Mouse (Mus musculus) MEL (cell line): ENCODE measurements around the gene Entr1. TPM values are rescaled to one million over a fixed set of nuclear protein-coding genes. Genes with fewer than 3 reads are reported as not detected.

Experiments used
- DNase-seq: peaks from one replicate; pipeline ENCODE4 v3.0.0; 2011; ENCODE audit warnings: low read depth, low spot score
- H3K27ac ChIP-seq: 2 replicates; pipeline ENCODE4 v1.5.1; 2012; ENCODE audit warnings: low read depth, mild to moderate bottlenecking, control low read depth, low read length, moderate library complexity; ENCODE audit not compliant: control insufficient read depth
- H3K27me3 ChIP-seq, 2 experiments: fragments of 150-350 bp in 1 of 2; sonication (generic) in 1 of 2; 2 replicates each; pipeline ENCODE4 v1.6.1; 2012; ENCODE audit warnings: low read length in 2 of 2, mild to moderate bottlenecking in 2 of 2, improper control_type of control experiment in 1 of 2, moderate library complexity in 1 of 2; ENCODE audit not compliant: insufficient read depth in 2 of 2, control insufficient read depth in 1 of 2
- H3K36me3 ChIP-seq, 2 experiments: 2 replicates each; pipeline ENCODE4 v1.6.1; 2012 to 2014; ENCODE audit warnings: low read length in 2 of 2, improper control_type of control experiment in 1 of 2, inconsistent platforms in 1 of 2, mild to moderate bottlenecking in 1 of 2; ENCODE audit not compliant: insufficient read depth in 2 of 2, control insufficient read depth in 1 of 2
- H3K4me1 ChIP-seq, 2 experiments: fragments of 150-350 bp in 1 of 2; sonication (generic) in 1 of 2; 2 replicates each; pipeline ENCODE4 v1.6.1; 2012; ENCODE audit warnings: low read length in 2 of 2, improper control_type of control experiment in 1 of 2, mild to moderate bottlenecking in 1 of 2; ENCODE audit not compliant: insufficient read depth in 2 of 2, control insufficient read depth in 1 of 2
- H3K4me3 ChIP-seq, 2 experiments: fragments of 150-350 bp in 1 of 2; sonication (generic) in 1 of 2; 2 replicates each; pipeline ENCODE4 v1.5.1; 2012; ENCODE audit warnings: low read depth in 2 of 2, low read length in 2 of 2, mild to moderate bottlenecking in 2 of 2, moderate library complexity in 2 of 2, control low read depth in 1 of 2, improper control_type of control experiment in 1 of 2; ENCODE audit not compliant: control insufficient read depth in 1 of 2, insufficient read depth in 1 of 2
- H3K79me2 ChIP-seq: 2 replicates; pipeline ENCODE4 v1.6.1; 2012; ENCODE audit warnings: mild to moderate bottlenecking, low read length, moderate library complexity; ENCODE audit not compliant: control insufficient read depth, poor library complexity, insufficient read depth
- H3K9ac ChIP-seq: 2 replicates; pipeline ENCODE4 v1.6.1; 2012; ENCODE audit warnings: low read depth, mild to moderate bottlenecking, control low read depth, low read length, moderate library complexity; ENCODE audit not compliant: control insufficient read depth, poor library complexity, severe bottlenecking
- H3K9me3 ChIP-seq: fragments of 150-350 bp; sonication (generic); replicated peaks from 2 replicates; pipeline ENCODE4 v1.6.1; 2012; ENCODE audit warnings: mild to moderate bottlenecking, low read length, improper control_type of control experiment, moderate library complexity; ENCODE audit not compliant: insufficient read depth
- BHLHE40 ChIP-seq: IDR thresholded peaks from 2 replicates; pipeline ENCODE4 v1.6.1; 2012; ENCODE audit warnings: low read depth, mild to moderate bottlenecking, inconsistent platforms, low read length, improper control_type of control experiment, borderline replicate concordance
- CHD1 ChIP-seq: IDR thresholded peaks from 2 replicates; pipeline ENCODE4 v1.6.1; 2012; ENCODE audit warnings: low read depth, mild to moderate bottlenecking, inconsistent platforms, low read length, improper control_type of control experiment
- CHD2 ChIP-seq: IDR thresholded peaks from 2 replicates; pipeline ENCODE4 v1.6.1; 2011; ENCODE audit warnings: low read length, improper control_type of control experiment
- CTCF ChIP-seq, 3 experiments: IDR thresholded peaks in 2 of 3; conservative IDR thresholded peaks in 1 of 3; 2 replicates each; pipeline ENCODE4 v1.5.1; 2011 to 2012; ENCODE audit warnings: low read length in 3 of 3, low read depth in 2 of 3, mild to moderate bottlenecking in 2 of 3, improper control_type of control experiment in 1 of 3, inconsistent platforms in 1 of 3, mixed read lengths in 1 of 3, moderate library complexity in 1 of 3; ENCODE audit not compliant: control insufficient read depth in 1 of 3, insufficient read depth in 1 of 3, poor library complexity in 1 of 3, severe bottlenecking in 1 of 3
- ELF1 ChIP-seq: IDR thresholded peaks from 2 replicates; pipeline ENCODE4 v1.6.1; 2014; ENCODE audit warnings: low read depth, mild to moderate bottlenecking, inconsistent platforms, low read length, improper control_type of control experiment, moderate library complexity
- EP300 ChIP-seq, 2 experiments: IDR thresholded peaks; 2 replicates each; pipeline ENCODE4 v1.6.1; 2011; ENCODE audit warnings: improper control_type of control experiment in 2 of 2, low read length in 2 of 2, low read depth in 1 of 2, mild to moderate bottlenecking in 1 of 2
- ETS1 ChIP-seq: IDR thresholded peaks from 2 replicates; pipeline ENCODE4 v1.6.1; 2012; ENCODE audit warnings: low read depth, mild to moderate bottlenecking, inconsistent platforms, low read length, improper control_type of control experiment, moderate library complexity
- HCFC1 ChIP-seq: IDR thresholded peaks from 2 replicates; pipeline ENCODE4 v1.6.1; 2012; ENCODE audit warnings: low read depth, mild to moderate bottlenecking, inconsistent platforms, low read length, improper control_type of control experiment, moderate library complexity
- JUND ChIP-seq: IDR thresholded peaks from 2 replicates; pipeline ENCODE4 v1.6.1; 2011; ENCODE audit warnings: low read depth, mild to moderate bottlenecking, improper control_type of control experiment, low read length
- KAT2A ChIP-seq: conservative IDR thresholded peaks from 2 replicates; pipeline ENCODE4 v1.6.1; 2012; ENCODE audit warnings: low read depth, low read length, improper control_type of control experiment, inconsistent platforms
- MAZ ChIP-seq: IDR thresholded peaks from 2 replicates; pipeline ENCODE4 v1.6.1; 2012; ENCODE audit warnings: low read depth, mild to moderate bottlenecking, inconsistent platforms, low read length, improper control_type of control experiment
- MEF2A ChIP-seq: IDR thresholded peaks from 2 replicates; pipeline ENCODE4 v1.6.1; 2014; ENCODE audit warnings: low read depth, mild to moderate bottlenecking, inconsistent platforms, low read length, improper control_type of control experiment; ENCODE audit not compliant: poor library complexity, insufficient replicate concordance, severe bottlenecking; ENCODE audit errors: extremely low read depth
- MYB ChIP-seq: IDR thresholded peaks from 2 replicates; pipeline ENCODE4 v1.6.1; 2011; ENCODE audit warnings: mild to moderate bottlenecking, low read depth, low read length, improper control_type of control experiment
- MYC ChIP-seq: IDR thresholded peaks from 2 replicates; pipeline ENCODE4 v1.6.1; 2011; ENCODE audit warnings: low read depth, mild to moderate bottlenecking, low read length, improper control_type of control experiment, moderate library complexity
- NELFE ChIP-seq: IDR thresholded peaks from 2 replicates; pipeline ENCODE4 v1.6.1; 2011; ENCODE audit warnings: low read depth, low read length, improper control_type of control experiment
- NRF1 ChIP-seq: IDR thresholded peaks from 2 replicates; pipeline ENCODE4 v1.6.1; 2014; ENCODE audit warnings: low read depth, mild to moderate bottlenecking, inconsistent platforms, low read length, improper control_type of control experiment, moderate library complexity; ENCODE audit not compliant: poor library complexity, insufficient read depth, severe bottlenecking
- POLR2A ChIP-seq, 2 experiments: IDR thresholded peaks; 2 replicates each; pipeline ENCODE4 v1.6.1; 2011 to 2012; ENCODE audit warnings: low read length in 2 of 2, mild to moderate bottlenecking in 2 of 2, control low read depth in 1 of 2, improper control_type of control experiment in 1 of 2, low read depth in 1 of 2, moderate library complexity in 1 of 2; ENCODE audit not compliant: control insufficient read depth in 1 of 2, insufficient read depth in 1 of 2, poor library complexity in 1 of 2
- POLR2AphosphoS2 ChIP-seq: IDR thresholded peaks from 2 replicates; pipeline ENCODE4 v1.6.1; 2011; ENCODE audit warnings: low read length, improper control_type of control experiment
- SIN3A ChIP-seq: IDR thresholded peaks from 2 replicates; pipeline ENCODE4 v1.6.1; 2012; ENCODE audit warnings: low read length, improper control_type of control experiment, inconsistent platforms
- SMC3 ChIP-seq: IDR thresholded peaks from 2 replicates; pipeline ENCODE4 v1.6.1; 2011; ENCODE audit warnings: low read depth, low read length, improper control_type of control experiment
- TAL1 ChIP-seq: IDR thresholded peaks from 2 replicates; pipeline ENCODE4 v1.6.1; 2012; ENCODE audit warnings: mild to moderate bottlenecking, inconsistent platforms, low read length, moderate library complexity, mixed read lengths
- TBP ChIP-seq: IDR thresholded peaks from 2 replicates; pipeline ENCODE4 v1.8.0; 2011; ENCODE audit warnings: low read depth, low read length, improper control_type of control experiment
- UBTF ChIP-seq: IDR thresholded peaks from 2 replicates; pipeline ENCODE4 v1.6.1; 2012; ENCODE audit warnings: low read depth, mild to moderate bottlenecking, inconsistent platforms, low read length, improper control_type of control experiment, moderate library complexity, borderline replicate concordance; ENCODE audit not compliant: insufficient read depth
- USF1 ChIP-seq: IDR thresholded peaks from 2 replicates; pipeline ENCODE4 v1.6.1; 2014; ENCODE audit warnings: low read depth, mild to moderate bottlenecking, inconsistent platforms, low read length, improper control_type of control experiment, moderate library complexity
- ZC3H11A ChIP-seq: IDR thresholded peaks from 2 replicates; pipeline ENCODE4 v1.6.1; 2012; ENCODE audit warnings: low read depth, mild to moderate bottlenecking, inconsistent platforms, low read length, improper control_type of control experiment
- ZKSCAN1 ChIP-seq: IDR thresholded peaks from 2 replicates; pipeline ENCODE4 v1.6.1; 2012; ENCODE audit warnings: low read depth, mild to moderate bottlenecking, inconsistent platforms, low read length, improper control_type of control experiment, moderate library complexity
- ZNF384 ChIP-seq: IDR thresholded peaks from 2 replicates; pipeline ENCODE4 v1.6.1; 2012; ENCODE audit warnings: low read depth, mild to moderate bottlenecking, inconsistent platforms, low read length, improper control_type of control experiment
- polyA plus RNA-seq, 2 experiments: library from polyadenylated mRNA; stranded (reverse) in 1 of 2; unstranded in 1 of 2; fragments of >175 nt in 1 of 2; fragments of >200 nt in 1 of 2; gene quantifications; 2 replicates each; pipeline versions ENCODE4 v1.2.1 to v1.2.4; 2012; ENCODE audit warnings: low replicate concordance in 2 of 2, low read depth in 1 of 2; ENCODE audit not compliant: insufficient read length in 2 of 2, insufficient read depth in 1 of 2, missing spikeins in 1 of 2
- total RNA-seq: library from RNA; depleted of rRNA; stranded (reverse); fragments of 300-350 nt; gene quantifications from 2 replicates; pipeline ENCODE4 v1.2.3, GENCODE M21; 2012

The Entr1 gene
- total and polyA plus RNA-seq, 3 experiments, result 63.6 to 71.1 TPM; not detected in 1

DNA sequence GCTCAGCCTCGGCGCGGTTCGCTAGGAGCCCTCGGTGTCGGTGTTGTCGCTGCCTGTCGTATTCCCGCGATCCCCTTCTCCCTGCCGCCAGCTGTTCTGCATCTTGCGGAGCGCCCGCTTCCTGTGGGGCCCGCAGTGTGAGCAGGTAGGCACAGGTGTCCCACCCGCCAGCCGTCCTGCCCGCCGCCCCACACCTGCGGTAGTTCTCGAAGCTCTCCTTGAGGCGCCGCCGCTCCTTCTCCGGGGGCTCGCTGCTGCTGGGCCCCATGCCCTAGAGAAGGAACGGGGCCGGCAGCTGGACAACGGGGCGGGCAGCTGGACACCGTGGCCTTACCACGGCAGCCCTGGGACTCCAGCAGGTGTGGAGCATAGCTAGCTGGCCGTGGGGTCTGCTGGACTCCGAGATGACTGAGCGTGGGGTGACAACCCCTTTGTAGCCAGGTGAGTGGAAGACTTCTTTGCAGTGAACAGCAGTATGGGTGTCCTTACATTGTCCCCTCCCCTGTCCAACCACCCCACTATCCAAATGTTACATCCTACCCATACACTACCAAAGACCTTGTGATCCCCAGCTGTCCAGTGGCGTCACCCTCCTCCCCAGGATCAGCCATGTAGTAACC is 36.7 kb downstream of the Entr1 start:
- peaks cover 14% of the 10 kb centered on the region for H3K79me2 ChIP-seq
- peak overlapping the region; percentile 90 for H3K9ac ChIP-seq
- peak overlapping the region; percentile 45; the same call in 1 of the 2 replicates for H3K27ac ChIP-seq
- H3K9me3 ChIP-seq, result no peaks in the 10 kb centered on the region
- DNase-seq, result no peak
- TF ChIP-seq ELF1, result no peak
- TF ChIP-seq JUND, result no peak
- TF ChIP-seq TBP, result peak; percentile 3; the same call in 1 of the 2 replicates
- no peak for TF ChIP-seq MYB
- no peak for TF ChIP-seq ZNF384
- TF ChIP-seq UBTF, result no peak
- no peak; a peak in 1 of 4 replicates for TF ChIP-seq POLR2A (IDR thresholded peaks at IDR 0.05; ENCODE audit: control insufficient read depth in 1 of 2, insufficient read depth in 1 of 2, low read depth in 1 of 2, low read length in 2 of 2, poor library complexity in 1 of 2)
- no peak for TF ChIP-seq POLR2AphosphoS2
- no peak for TF ChIP-seq TAL1
- TF ChIP-seq MEF2A, result no peak
- no peak for TF ChIP-seq HCFC1
- TF ChIP-seq NELFE, result no peak
- no peak for TF ChIP-seq EP300 (IDR thresholded peaks at IDR 0.05; ENCODE audit: low read depth in 1 of 2, low read length in 2 of 2)
- TF ChIP-seq ETS1, result peak; percentile 6; the same call in 1 of the 2 replicates
- peaks cover 0 to 5% of the 10 kb centered on the region in 2 experiments; a peak in 2 of 4 replicates for H3K36me3 ChIP-seq
- peak overlapping the region; percentile 77 to 97 for H3K4me3 ChIP-seq
- H3K4me1 ChIP-seq, result peaks cover 0 to 15% of the 10 kb centered on the region in 2 experiments; a peak in 2 of 4 replicates
- no peaks in the 10 kb centered on the region; a peak in 1 of 4 replicates for H3K27me3 ChIP-seq

DNA sequence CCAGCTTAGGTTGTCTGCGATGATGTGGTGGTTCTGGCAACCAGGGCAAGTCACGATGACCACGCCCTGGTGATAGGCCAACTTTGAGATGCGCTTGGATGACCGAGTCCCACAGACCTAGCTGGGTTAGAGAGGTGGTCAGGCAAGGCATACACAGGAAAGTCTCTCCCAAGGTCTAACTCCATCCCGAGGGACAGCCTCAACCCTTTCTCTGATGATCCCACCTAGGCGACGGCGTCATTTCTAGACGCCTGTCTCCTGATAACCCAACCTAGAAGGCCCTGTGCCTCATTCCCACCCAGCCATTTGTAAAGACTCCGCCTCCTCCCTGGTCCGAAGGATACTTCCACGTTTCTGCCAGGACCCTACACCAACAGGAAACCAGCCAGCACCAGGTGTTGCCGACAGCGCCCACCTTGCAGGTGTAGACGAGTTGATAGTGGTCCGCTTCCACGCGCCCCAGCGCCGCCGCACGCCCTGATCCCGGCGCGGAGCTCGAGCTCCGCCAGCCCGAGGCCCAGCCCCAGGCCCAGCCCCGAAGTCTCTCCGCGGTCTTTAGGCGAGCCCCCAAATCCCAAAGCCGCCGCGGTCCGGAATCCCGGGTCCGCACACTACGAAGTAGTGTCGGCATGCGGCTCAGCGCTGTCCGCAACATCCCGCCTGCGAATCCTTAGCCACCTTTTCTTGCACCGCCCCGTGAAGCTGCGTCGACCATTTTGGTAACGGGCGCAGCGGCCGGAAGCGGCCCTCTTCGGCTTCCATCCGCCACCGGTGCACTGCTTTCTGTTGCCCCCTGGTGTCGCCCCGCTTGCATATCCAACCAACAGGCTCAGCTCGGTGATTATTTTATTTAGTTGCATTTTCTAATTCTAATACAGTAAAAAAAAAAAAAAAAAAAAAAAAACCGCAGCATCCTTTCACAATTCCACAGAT is 37.5 kb downstream of the Entr1 start, which contains the start of gene Dnlz:
Gene Dnlz, minus strand, starts transcription at position 753 of the 933 bp plus-strand sequence.
- no peaks in the 10 kb centered on the region; a peak in 1 of 4 replicates for H3K27me3 ChIP-seq
- peak within 1 kb of the TSS; percentile 60 for H3K27ac ChIP-seq
- peaks cover 0 to 5% of the 10 kb centered on the region in 2 experiments; a peak in 2 of 4 replicates for H3K36me3 ChIP-seq
- peaks cover 14% of the 10 kb centered on the region for H3K79me2 ChIP-seq
- peak within 1 kb of the TSS; percentile 77 to 97 for H3K4me3 ChIP-seq
- H3K4me1 ChIP-seq, result peaks cover 0 to 15% of the 10 kb centered on the region in 2 experiments; a peak in 2 of 4 replicates
- H3K9me3 ChIP-seq, result no peaks in the 10 kb centered on the region
- DNase-seq, result peak; percentile 95
- H3K9ac ChIP-seq, result peak within 1 kb of the TSS; percentile 95
- TF ChIP-seq USF1, result no peak
- peak in 1 of 2 experiments; percentile 71; a peak in 3 of 4 replicates for TF ChIP-seq POLR2A (IDR thresholded peaks at IDR 0.05; ENCODE audit: control insufficient read depth in 1 of 2, insufficient read depth in 1 of 2, low read depth in 1 of 2, low read length in 2 of 2, poor library complexity in 1 of 2)
- peak; percentile 77; the same call in 1 of the 2 replicates for TF ChIP-seq KAT2A
- TF ChIP-seq ZC3H11A, result no peak; the same call in 1 of the 2 replicates
- no peak for TF ChIP-seq BHLHE40
- TF ChIP-seq POLR2AphosphoS2, result 0 out of 2 replicates have a peak, but pooled peaks have one; percentile 7
- TF ChIP-seq ZKSCAN1, result no peak
- TF ChIP-seq MYC, result peak; percentile 63; the same call in 1 of the 2 replicates
- TF ChIP-seq CHD2, result no peak
- peak; percentile 87 for TF ChIP-seq SIN3A
- TF ChIP-seq CTCF (IDR thresholded peaks at IDR 0.05 in 2 of 3, conservative IDR thresholded peaks at IDR 0.05 in 1 of 3; ENCODE audit: control insufficient read depth in 1 of 3, insufficient read depth in 1 of 3, low read depth in 2 of 3, low read length in 3 of 3, poor library complexity in 1 of 3, severe bottlenecking in 1 of 3), result peak; percentile 25 to 76 (median 68); a peak in 5 of 6 replicates
- TF ChIP-seq CHD1, result 0 out of 2 replicates have a peak, but pooled peaks have one; percentile 69
- peak; percentile 38; the same call in 1 of the 2 replicates for TF ChIP-seq NRF1
- TF ChIP-seq MAZ, result peak; percentile 40; the same call in 1 of the 2 replicates
- peak; percentile 51 for TF ChIP-seq SMC3
- no peak for TF ChIP-seq UBTF
